Mouse (Mus musculus) heart, embryonic 14.5 days (tissue): ENCODE data around the gene Dpm2. TPM values are rescaled to one million over a fixed set of nuclear protein-coding genes. Genes with fewer than 3 reads are reported as not detected.
A peak's percentile ranks its signal among the peaks of the same experiment; 100 is the strongest.

Experiments used
- ATAC-seq: fragments of 200-750 bp; cut with Nextera tagmentation; 2 replicates; pipeline ENCODE4 v1.8.0; 2017; ENCODE audit warnings: low read depth, moderate TSS enrichment; ENCODE audit not compliant: insufficient number of reproducible peaks, insufficient read depth, low FRiP score
- H3K27ac ChIP-seq, 2 experiments: fragments of 200-500 bp in 1 of 2; fragments of 300-500 bp in 1 of 2; sonication (generic) in 1 of 2; replicated peaks in 1 of 2; 2 replicates each; pipeline ENCODE4 v1.5.1; 2012 to 2014; ENCODE audit warnings: low read depth in 2 of 2, low read length in 2 of 2, control low read depth in 1 of 2, mild to moderate bottlenecking in 1 of 2, mixed read lengths in 1 of 2; ENCODE audit not compliant: control insufficient read depth in 1 of 2, insufficient read depth in 1 of 2
- H3K27me3 ChIP-seq: fragments of 300-500 bp; sonication (generic); 2 replicates; pipeline ENCODE4 v1.6.1; 2014; ENCODE audit warnings: mild to moderate bottlenecking, low read length, control low read depth; ENCODE audit not compliant: control insufficient read depth, insufficient read depth
- H3K36me3 ChIP-seq: fragments of 300-500 bp; sonication (generic); 2 replicates; pipeline ENCODE4 v1.6.1; 2014; ENCODE audit warnings: mild to moderate bottlenecking, control low read depth, low read length, mixed read lengths; ENCODE audit not compliant: control insufficient read depth, insufficient read depth
- H3K4me1 ChIP-seq, 2 experiments: fragments of 200-500 bp in 1 of 2; fragments of 300-500 bp in 1 of 2; sonication (generic) in 1 of 2; 2 replicates each; pipeline ENCODE4 v1.6.1; 2012 to 2014; ENCODE audit warnings: low read length in 2 of 2, control low read depth in 1 of 2, mixed read lengths in 1 of 2; ENCODE audit not compliant: control insufficient read depth in 2 of 2, insufficient read depth in 2 of 2
- H3K4me2 ChIP-seq: fragments of 300-500 bp; sonication (generic); 2 replicates; pipeline ENCODE4 v1.6.1; 2014; ENCODE audit warnings: mild to moderate bottlenecking, low read length
- H3K4me3 ChIP-seq, 2 experiments: fragments of 200-500 bp in 1 of 2; fragments of 300-500 bp in 1 of 2; sonication (generic) in 1 of 2; 2 replicates each; pipeline ENCODE4 v1.5.1; 2012 to 2014; ENCODE audit warnings: low read length in 2 of 2, mild to moderate bottlenecking in 2 of 2, control low read depth in 1 of 2, low read depth in 1 of 2, moderate library complexity in 1 of 2; ENCODE audit not compliant: control insufficient read depth in 1 of 2, insufficient read depth in 1 of 2
- H3K9ac ChIP-seq: fragments of 300-500 bp; sonication (generic); 2 replicates; pipeline ENCODE4 v1.6.1; 2014; ENCODE audit warnings: mild to moderate bottlenecking, low read length
- H3K9me3 ChIP-seq: fragments of 300-500 bp; sonication (generic); 2 replicates; pipeline ENCODE4 v1.6.1; 2016; ENCODE audit warnings: low read length, control low read depth; ENCODE audit not compliant: control insufficient read depth
- WGBS: fragments of 180-500 bp; shearing (Covaris S2); extraction: QIAGEN DNeasy Blood & Tissue Kit; methylation state at CpG from one replicate; pipeline ENCODE4 v1.1.7; 2014; 5-methylcytosine and 5-hydroxymethylcytosine counted together
- polyA plus RNA-seq: library from polyadenylated mRNA; unstranded; fragments of >200 nt; fragmentation: Nextera tagmentation; extraction: Ambion mirVana; gene quantifications from 2 replicates; pipeline ENCODE4 v1.2.1, GENCODE M21; 2014

Dpm2 gene
- polyA plus RNA-seq, 1 experiment from 2014 or later: 85.0 TPM

DNA sequence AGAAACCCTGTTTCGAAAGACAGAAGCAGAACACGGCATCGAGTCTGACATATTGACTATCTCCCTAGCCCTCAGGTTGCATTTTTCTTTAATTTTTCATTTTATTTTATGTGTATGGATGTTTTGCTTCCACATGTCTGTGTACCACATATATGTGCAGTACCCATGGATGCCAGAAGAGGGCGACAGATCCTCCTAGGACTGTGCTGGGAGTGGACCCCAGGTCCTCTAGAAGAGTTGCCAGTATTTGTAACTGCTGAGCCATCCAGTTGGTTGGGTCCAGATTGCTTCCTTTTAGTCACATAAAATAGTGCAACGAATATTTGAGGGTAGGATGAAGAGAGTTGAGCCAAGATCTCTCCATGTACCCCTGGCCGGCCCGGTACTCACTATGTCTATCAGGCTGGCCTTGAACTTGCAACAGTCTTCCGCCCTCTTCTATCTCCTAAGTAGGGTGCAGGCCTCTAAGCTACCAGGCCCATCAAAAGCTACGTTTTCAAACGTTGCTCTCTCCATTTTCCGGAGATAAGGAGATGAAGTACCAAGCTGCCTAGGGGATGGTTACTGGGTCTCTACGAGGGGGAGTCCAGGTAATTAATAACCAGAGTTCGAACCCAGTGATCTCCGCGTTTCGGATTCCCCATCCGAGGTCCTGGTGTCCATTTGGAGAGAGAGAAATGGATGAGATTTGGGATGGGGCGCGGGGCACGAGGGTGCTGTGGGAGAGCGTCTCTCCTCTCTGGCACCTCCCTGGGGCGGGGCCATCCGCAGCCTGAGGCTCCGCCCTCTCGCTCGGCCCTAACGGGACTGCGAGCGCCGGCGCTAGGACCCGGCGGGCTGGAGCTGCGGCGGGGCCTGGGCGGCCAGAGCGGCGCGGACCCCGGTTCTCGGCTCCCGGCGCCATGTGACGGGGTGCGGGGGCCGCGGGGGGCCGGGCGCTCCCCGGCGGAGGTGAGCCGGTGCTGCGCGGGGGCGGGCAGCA lies 35.8 kb downstream of the Dpm2 start:
- peak overlapping the region; percentile 80 for H3K4me2 ChIP-seq
- peaks cover 25 to 49% of the 10 kb centered on the region in 2 experiments for H3K4me1 ChIP-seq
- H3K9me3 ChIP-seq: no peaks in the 10 kb centered on the region
- H3K27me3 ChIP-seq: no peaks in the 10 kb centered on the region
- H3K4me3 ChIP-seq: peak overlapping the region; percentile 74 to 80
- no peaks in the 10 kb centered on the region for H3K36me3 ChIP-seq
- ATAC-seq: peak; percentile 44
- H3K9ac ChIP-seq: peak overlapping the region; percentile 86
- H3K27ac ChIP-seq: peak overlapping the region in 1 of 2 experiments; percentile 91; a peak in 2 of 4 replicates
- WGBS: 11% methylated on average over 48 of the region's 55 CpGs

DNA sequence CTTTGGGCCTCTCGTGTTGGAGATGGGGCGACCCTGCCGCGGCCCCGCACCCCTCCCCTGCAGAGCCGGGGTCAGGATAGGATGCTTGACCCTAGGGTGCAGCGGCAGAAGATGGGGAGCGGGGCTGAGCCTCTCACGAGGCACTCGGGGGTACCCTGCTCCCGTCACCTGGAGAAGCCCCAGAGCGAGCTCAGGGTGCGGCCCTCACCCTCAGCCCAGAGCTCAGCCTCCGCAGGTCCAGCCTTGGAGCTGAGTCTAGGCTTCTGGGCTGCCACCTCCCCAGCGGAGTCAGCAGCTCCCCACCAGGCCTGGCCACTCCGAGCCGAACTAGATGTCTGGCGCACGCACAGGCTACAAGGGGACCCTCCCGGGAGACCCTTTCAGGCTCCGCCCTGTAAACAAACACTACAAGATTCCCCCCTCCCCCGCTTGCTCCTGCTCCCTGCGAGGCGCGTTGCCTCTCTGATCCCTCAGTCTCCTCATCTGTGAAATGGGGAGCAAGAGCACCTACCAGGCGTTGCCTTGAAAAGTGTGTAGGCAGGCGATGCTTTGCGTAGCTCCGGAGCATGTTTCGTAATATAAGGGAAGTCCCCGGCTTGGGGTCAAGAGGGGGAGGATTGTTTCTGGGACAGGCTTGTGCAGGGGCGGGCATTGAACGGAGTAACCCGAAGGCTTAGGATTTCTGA lies 36.7 kb downstream of the Dpm2 start:
- Histone ChIP-seq H3K4me3 (peak overlapping the region; percentile 74 to 80), H3K4me2 (peak overlapping the region; percentile 80), H3K27ac (peak overlapping the region; percentile 25 to 91; a peak in 3 of 4 replicates), H3K27me3 (no peaks in the 10 kb centered on the region), H3K36me3 (peaks cover 4% of the 10 kb centered on the region), H3K9me3 (no peaks in the 10 kb centered on the region), H3K4me1 (peaks cover 25 to 41% of the 10 kb centered on the region in 2 experiments), H3K9ac (peak overlapping the region; percentile 86)
- ATAC-seq: no peak
- 3% methylated on average over 34 of the region's 34 CpGs for WGBS

DNA sequence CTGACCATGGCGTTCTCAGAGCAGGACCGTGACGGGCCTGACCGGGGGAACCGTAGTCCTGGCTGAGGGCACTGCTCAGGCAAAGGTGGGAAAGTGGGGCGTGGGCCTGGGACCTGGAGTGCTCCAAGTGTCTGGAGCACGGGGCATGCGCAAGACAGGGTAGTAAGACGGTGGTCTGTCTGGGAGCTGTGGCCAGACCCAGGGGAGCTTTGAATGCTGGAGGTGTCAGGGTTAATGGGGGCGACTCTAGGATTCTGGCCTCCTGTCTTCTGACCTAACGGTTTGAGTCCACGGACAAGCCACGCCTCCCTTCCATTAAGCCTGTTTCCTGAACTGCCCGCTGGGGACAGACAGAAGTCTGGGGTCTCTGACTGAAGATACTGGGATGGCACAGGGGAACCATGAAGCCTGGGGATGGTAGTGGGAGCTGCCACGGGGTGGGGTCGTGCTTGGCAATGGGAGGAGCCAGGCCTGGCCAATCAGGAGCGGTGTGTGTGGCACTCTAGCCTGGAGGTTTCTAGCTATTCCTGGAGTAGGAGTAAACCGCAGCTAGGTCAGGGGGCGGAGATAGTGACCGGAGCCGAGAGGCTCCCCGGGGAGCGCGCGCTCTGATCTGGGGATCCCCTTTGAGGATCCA lies 37.6 kb downstream of the Dpm2 start:
- ATAC-seq: peak; percentile 79
- Histone ChIP-seq H3K4me3 (peak overlapping the region; percentile 74 to 80), H3K27ac (peak overlapping the region; percentile 88 to 91), H3K4me1 (peaks cover 25 to 40% of the 10 kb centered on the region in 2 experiments), H3K4me2 (peak overlapping the region; percentile 80), H3K36me3 (peaks cover 11% of the 10 kb centered on the region), H3K27me3 (no peaks in the 10 kb centered on the region), H3K9me3 (no peaks in the 10 kb centered on the region), H3K9ac (peak overlapping the region; percentile 80)
- 3% methylated on average over 25 of the region's 25 CpGs for WGBS

DNA sequence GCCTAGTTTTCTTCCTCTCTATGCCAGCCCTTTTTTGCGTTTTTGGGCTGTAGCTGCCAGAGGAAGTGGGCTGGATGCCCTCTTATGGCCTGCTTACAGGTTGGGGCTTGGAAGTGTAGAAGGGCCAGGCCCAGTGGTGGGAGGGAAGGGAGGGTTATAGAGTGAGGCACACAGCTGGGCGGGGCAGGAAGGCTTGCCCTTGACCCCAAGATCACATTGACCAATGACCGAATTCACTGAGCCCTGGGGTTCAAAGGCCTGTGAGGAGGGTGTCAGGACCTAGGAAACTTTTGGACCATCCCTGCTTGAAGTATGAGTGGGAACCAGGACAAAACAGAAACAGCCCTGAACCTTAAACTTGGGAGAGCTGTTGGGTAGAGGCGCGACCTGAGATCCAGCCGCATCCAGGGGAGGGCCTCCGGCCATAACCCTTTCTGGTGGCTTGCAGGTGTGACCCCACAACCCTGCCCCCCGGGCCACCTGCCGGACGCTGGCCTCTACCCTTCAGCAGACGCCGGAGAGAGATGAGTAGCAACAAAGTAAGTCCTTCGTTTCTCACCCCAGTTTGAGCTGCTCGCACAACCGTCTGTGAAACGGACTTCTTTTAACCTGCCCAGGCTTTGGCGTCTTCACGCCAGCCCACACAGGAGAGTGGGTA lies 38.2 kb downstream of the Dpm2 start:
- Histone ChIP-seq H3K4me1 (peaks cover 25 to 44% of the 10 kb centered on the region in 2 experiments), H3K9me3 (no peaks in the 10 kb centered on the region), H3K27ac (peak overlapping the region; percentile 88 to 91), H3K36me3 (peaks cover 15% of the 10 kb centered on the region), H3K4me3 (peak overlapping the region; percentile 74 to 80), H3K4me2 (peak overlapping the region; percentile 80), H3K27me3 (no peaks in the 10 kb centered on the region), H3K9ac (peak overlapping the region; percentile 80)
- peak; percentile 45 for ATAC-seq
- WGBS: 34% methylated on average over 18 of the region's 18 CpGs

DNA sequence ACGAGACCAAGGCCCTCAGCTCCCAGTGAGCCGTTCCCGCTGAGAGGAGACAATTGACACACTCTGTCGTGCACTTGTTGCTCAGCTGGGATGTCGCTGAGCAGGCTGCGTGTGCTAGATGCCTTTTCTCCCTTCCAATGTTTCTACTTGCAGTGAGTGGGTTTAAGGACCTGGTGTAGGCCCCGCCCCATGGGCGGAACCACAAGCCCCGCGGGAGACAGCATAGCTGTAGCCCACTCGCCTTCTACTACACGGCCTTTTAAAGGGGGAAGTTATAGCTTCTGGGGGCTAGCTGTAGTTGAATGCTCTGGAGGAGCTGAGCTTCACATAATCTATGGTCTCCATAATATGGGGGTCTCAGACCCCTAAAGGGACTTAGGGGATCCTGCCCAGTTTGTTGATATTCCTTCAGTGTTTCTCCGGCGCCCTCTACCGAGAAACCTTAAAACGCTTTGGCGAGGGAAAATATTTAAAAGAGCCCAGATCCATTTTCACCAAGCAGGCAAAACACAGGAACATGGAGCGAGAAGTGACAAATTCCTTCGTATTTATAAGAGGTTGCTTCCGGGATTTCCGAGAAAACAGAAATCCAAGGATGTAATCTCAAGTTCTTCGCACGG lies 40.1 kb downstream of the Dpm2 start:
- ATAC-seq: no peak
- Histone ChIP-seq H3K9ac (peak overlapping the region; percentile 60), H3K36me3 (peaks cover 29% of the 10 kb centered on the region), H3K4me2 (peak overlapping the region; percentile 80), H3K4me3 (peak overlapping the region; percentile 39 to 44), H3K9me3 (no peaks in the 10 kb centered on the region), H3K27me3 (no peaks in the 10 kb centered on the region), H3K4me1 (peaks cover 25 to 44% of the 10 kb centered on the region in 2 experiments), H3K27ac (peak overlapping the region; percentile 53 to 63; a peak in 3 of 4 replicates)
- WGBS: 9% methylated on average over 23 of the region's 23 CpGs

DNA sequence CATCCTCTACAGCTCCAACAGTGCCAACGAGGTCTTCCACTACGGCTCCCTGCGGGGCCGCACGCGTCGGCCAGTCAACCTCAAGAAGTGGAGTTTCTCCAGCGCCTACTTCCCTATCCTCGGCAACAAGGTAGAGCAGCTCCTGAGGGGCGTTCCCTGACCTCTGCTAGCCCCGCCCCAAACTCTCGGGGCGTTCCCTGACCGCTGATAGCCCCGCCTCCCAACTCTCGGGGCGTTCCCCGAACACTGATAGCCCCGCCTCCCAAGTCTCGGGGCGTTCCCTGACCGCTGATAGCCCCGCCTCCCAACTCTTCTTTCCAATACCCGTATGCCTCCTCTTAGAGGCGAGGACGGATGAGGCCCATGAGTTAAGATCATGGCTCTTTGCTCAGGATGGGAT lies 41.6 kb downstream of the Dpm2 start:
- H3K9ac ChIP-seq: no peak overlapping the region
- WGBS: 70% methylated on average over 26 of the region's 26 CpGs
- H3K4me1 ChIP-seq: peaks cover 25 to 43% of the 10 kb centered on the region in 2 experiments
- H3K4me3 ChIP-seq: no peak overlapping the region
- ATAC-seq: no peak
- no peak overlapping the region for H3K4me2 ChIP-seq
- no peak overlapping the region for H3K27ac ChIP-seq
- H3K9me3 ChIP-seq: peaks cover under 1% of the 10 kb centered on the region; the same call in 1 of the 2 replicates
- H3K36me3 ChIP-seq: peaks cover 43% of the 10 kb centered on the region
- no peaks in the 10 kb centered on the region for H3K27me3 ChIP-seq
